In the genomic region with DNA sequence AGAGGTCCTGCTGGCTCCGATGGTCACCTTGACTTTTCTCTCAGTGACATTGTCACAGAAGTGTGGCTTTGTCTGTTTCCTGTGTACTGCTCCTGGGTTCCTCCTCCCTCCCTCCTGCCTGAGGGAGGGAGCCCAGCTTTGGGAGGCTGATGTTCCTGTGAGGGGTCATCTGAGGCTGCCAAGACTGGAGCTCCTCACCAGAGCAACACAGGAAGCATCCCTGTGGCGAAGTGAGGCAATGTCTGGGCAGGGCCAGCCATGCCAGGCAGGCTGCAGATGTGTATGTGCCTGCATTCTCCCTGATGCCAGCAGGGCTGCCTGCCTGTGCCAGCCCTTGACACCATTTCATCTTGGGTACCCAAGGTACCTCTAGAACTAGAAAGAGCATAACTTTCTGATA, we compare ENCODE assay signal across 7 mouse cellular contexts. TPM values are rescaled to one million over a fixed set of nuclear protein-coding genes. Genes with fewer than 3 reads are reported as not detected.
DNase-seq lines count a peak whose midpoint lies in the region; ATAC-seq lines count a peak whose summit lies in the region.

No protein-coding gene starts in this region.

- ATAC-seq in kidney, embryonic 16.5 days (ENCODE audit: low FRiP score, low TSS enrichment): no peak
- no peak for ATAC-seq in erythroblast, adult 5-6 weeks (replicated peaks; ENCODE audit: low FRiP score, poor library complexity, severe bottlenecking)

- no peaks in the 10 kb centered on the region for H3K9me3 ChIP-seq in kidney, embryonic 16.5 days (ENCODE audit: low read length)
- H3K9me3 ChIP-seq in embryonic facial prominence, embryonic 10.5 days: no peaks in the 10 kb centered on the region

- no peaks in the 10 kb centered on the region for H3K27me3 ChIP-seq in kidney, embryonic 16.5 days (ENCODE audit: insufficient read depth, low read length)
- H3K27me3 ChIP-seq in embryonic facial prominence, embryonic 10.5 days (replicated peaks; ENCODE audit: low read depth, poor library complexity, severe bottlenecking): peaks cover 40% of the 10 kb centered on the region

- H3K4me1 ChIP-seq in kidney, embryonic 16.5 days (ENCODE audit: insufficient read depth, low read length): peaks cover 47% of the 10 kb centered on the region
- H3K4me1 ChIP-seq in embryonic facial prominence, embryonic 10.5 days: peaks cover 62% of the 10 kb centered on the region

- 51% methylated on average over 2 of the region's 2 CpGs for WGBS in kidney, embryonic 16.5 days
- WGBS in embryonic facial prominence, embryonic 10.5 days: 66% methylated on average over 2 of the region's 2 CpGs

- H3K36me3 ChIP-seq in kidney, embryonic 16.5 days (ENCODE audit: insufficient read depth, low read length): no peaks in the 10 kb centered on the region
- no peaks in the 10 kb centered on the region for H3K36me3 ChIP-seq in embryonic facial prominence, embryonic 10.5 days (replicated peaks)

- 0 out of 2 replicates have a peak overlapping the region, but pooled peaks have one; percentile 13 for H3K9ac ChIP-seq in kidney, embryonic 16.5 days (replicated peaks; ENCODE audit: low read length)

- no peak for DNase-seq in kidney, adult 11 months
- DNase-seq in MN1 (ENCODE audit: low spot score): peak; percentile 73
- DNase-seq in embryonic facial prominence, embryonic 10.5 days (ENCODE audit: low spot score): no peak
- peak; percentile 66 for DNase-seq in naive thymus-derived CD4-positive, alpha-beta T cell, adult 2 months (ENCODE audit: low read depth)
- no peak for DNase-seq in layer of hippocampus, adult 9-10 months (ENCODE audit: low spot score)

- H3K4me3 ChIP-seq in kidney, embryonic 16.5 days (ENCODE audit: low read length): no peak overlapping the region
- H3K4me3 ChIP-seq in embryonic facial prominence, embryonic 10.5 days: no peak overlapping the region

- H3K27ac ChIP-seq in kidney, embryonic 16.5 days (ENCODE audit: low read length): no peak overlapping the region
- 0 out of 2 replicates have a peak overlapping the region, but pooled peaks have one; percentile 2 for H3K27ac ChIP-seq in embryonic facial prominence, embryonic 10.5 days (replicated peaks)

- no peak overlapping the region for H3K4me2 ChIP-seq in kidney, embryonic 16.5 days (replicated peaks; ENCODE audit: low read depth, low read length)

RNA-seq across cellular contexts. Expression of a gene that starts 15.8 kb away (rescaled TPM):
- 14.6 and 15.9 TPM in 2 replicates for polyA plus RNA-seq in kidney, embryonic 16.5 days (2015; fragmentation: Nextera tagmentation; extraction: Ambion mirVana)
- 13.6 and 16.7 TPM in 2 replicates for polyA plus RNA-seq in embryonic facial prominence, embryonic 10.5 days (2016; fragmentation: Nextera tagmentation; extraction: Ambion mirVana)
- total RNA-seq in erythroblast, adult 5-6 weeks (2015; ENCODE audit: low replicate concordance): 0.19 and 0.42 TPM in 2 replicates
- 1.3 and 1.5 TPM in 2 replicates for total RNA-seq in erythroblast, adult 5-6 weeks (2017; ENCODE audit: low replicate concordance)

RNA-seq across cellular contexts. Expression of a gene that starts 32.0 kb away (rescaled TPM):
- polyA plus RNA-seq in kidney, embryonic 16.5 days (2015; fragmentation: Nextera tagmentation; extraction: Ambion mirVana): 37.5 and 41.8 TPM in 2 replicates
- 43.5 and 44.6 TPM in 2 replicates for polyA plus RNA-seq in embryonic facial prominence, embryonic 10.5 days (2016; fragmentation: Nextera tagmentation; extraction: Ambion mirVana)
- total RNA-seq in erythroblast, adult 5-6 weeks (2015; ENCODE audit: low replicate concordance): 9.2 and 14.6 TPM in 2 replicates
- 20.8 and 32.9 TPM in 2 replicates for total RNA-seq in erythroblast, adult 5-6 weeks (2017; ENCODE audit: low replicate concordance)

Comparison
In these comparisons a context has a peak if more than half of its experiments do, and no peak if none do; other contexts are left out.
1. DNase-seq: peak in MN1 (single experiment) and naive thymus-derived CD4-positive, alpha-beta T cell, adult 2 months (single experiment); none in kidney, adult 11 months (single experiment), embryonic facial prominence, embryonic 10.5 days (single experiment) and layer of hippocampus, adult 9-10 months (single experiment).